Mouse (Mus musculus) embryonic facial prominence, embryonic 11.5 days (tissue): ENCODE data around the gene Rbm42. TPM values are rescaled to one million over a fixed set of nuclear protein-coding genes. Genes with fewer than 3 reads are reported as not detected.

ENCODE experiments used
- ATAC-seq: fragments of 200-750 bp; cut with Nextera tagmentation; replicated peaks from 2 replicates; pipeline ENCODE4 v1.8.0; 2017; ENCODE audit warnings: low read depth; ENCODE audit not compliant: insufficient number of reproducible peaks, low FRiP score, low TSS enrichment
- DNase-seq: peaks from one replicate; pipeline ENCODE4 v3.0.0-alpha.2; 2015; ENCODE audit warnings: low spot score
- H3K27ac ChIP-seq: fragments of 300-500 bp; sonication (generic); replicated peaks from 2 replicates; pipeline ENCODE4 v1.5.1; 2014; ENCODE audit warnings: mild to moderate bottlenecking, low read depth, low read length, control low read depth
- H3K27me3 ChIP-seq: fragments of 300-500 bp; sonication (generic); 2 replicates; pipeline ENCODE4 v1.6.1; 2014; ENCODE audit warnings: mild to moderate bottlenecking, low read length, moderate library complexity, mixed read lengths; ENCODE audit not compliant: control insufficient read depth, insufficient read depth
- H3K36me3 ChIP-seq: fragments of 300-500 bp; sonication (generic); replicated peaks from 2 replicates; pipeline ENCODE4 v1.6.1; 2014; ENCODE audit warnings: low read depth, mild to moderate bottlenecking, low read length, moderate library complexity, mixed read lengths; ENCODE audit not compliant: control insufficient read depth, insufficient read depth
- H3K4me1 ChIP-seq: fragments of 300-500 bp; sonication (generic); 2 replicates; pipeline ENCODE4 v1.6.1; 2014; ENCODE audit warnings: low read length, mixed read lengths; ENCODE audit not compliant: control insufficient read depth, insufficient read depth
- H3K4me2 ChIP-seq: fragments of 300-500 bp; sonication (generic); 2 replicates; pipeline ENCODE4 v1.6.1; 2014; ENCODE audit warnings: low read depth, mild to moderate bottlenecking, control low read depth, low read length, moderate library complexity
- H3K4me3 ChIP-seq: fragments of 300-500 bp; sonication (generic); 2 replicates; pipeline ENCODE4 v1.5.1; 2014; ENCODE audit warnings: low read depth, low read length, control low read depth
- H3K9ac ChIP-seq: fragments of 300-500 bp; sonication (generic); replicated peaks from 2 replicates; pipeline ENCODE4 v1.6.1; 2014; ENCODE audit warnings: mild to moderate bottlenecking, control low read depth, low read length
- H3K9me3 ChIP-seq: fragments of 300-500 bp; sonication (generic); replicated peaks from 2 replicates; pipeline ENCODE4 v1.6.1; 2016; ENCODE audit warnings: mild to moderate bottlenecking, low read length, inconsistent platforms, mixed read lengths; ENCODE audit not compliant: control insufficient read depth
- WGBS: fragments of 180-500 bp; shearing (Covaris S2); extraction: QIAGEN DNeasy Blood & Tissue Kit; methylation state at CpG from one replicate; pipeline ENCODE4 v1.1.7; 2014; 5-methylcytosine and 5-hydroxymethylcytosine counted together
- polyA plus RNA-seq: library from polyadenylated mRNA; unstranded; fragments of >200 nt; fragmentation: Nextera tagmentation; extraction: Ambion mirVana; gene quantifications from 2 replicates; pipeline ENCODE4 v1.2.1, GENCODE M21; 2014

Gene Rbm42
- polyA plus RNA-seq, 1 experiment from 2014 or later = 108 TPM

- Histone ChIP-seq H3K36me3 (no peaks in the 10 kb centered on the region), H3K4me3 (no peak overlapping the region), H3K9ac (no peak overlapping the region), H3K4me2 (no peak overlapping the region), H3K9me3 (no peaks in the 10 kb centered on the region), H3K27me3 (no peaks in the 10 kb centered on the region), H3K27ac (no peak overlapping the region), H3K4me1 (no peaks in the 10 kb centered on the region)
- DNase-seq (peak; percentile 28), ATAC-seq (no peak)
- 44% methylated on average over 3 of the region's 3 CpGs for WGBS
Observed at GRCm38 (mm10) chr7:30669229-30669628, 19.1 kb upstream of the Rbm42 start.

GRCm38 (mm10) chr7:30665321-30665720 lies 15.2 kb upstream of the Rbm42 start:
- Histone ChIP-seq H3K9me3 (no peaks in the 10 kb centered on the region), H3K4me2 (peak overlapping the region; percentile 76), H3K9ac (peak overlapping the region; percentile 73), H3K36me3 (peaks cover 5% of the 10 kb centered on the region), H3K27ac (no peak overlapping the region), H3K27me3 (no peaks in the 10 kb centered on the region), H3K4me1 (no peaks in the 10 kb centered on the region), H3K4me3 (peak overlapping the region; percentile 64)
- no peak for ATAC-seq
- peak; percentile 8 for DNase-seq
- 6% methylated on average over 11 of the region's 11 CpGs for WGBS

- Histone ChIP-seq H3K27ac (no peak within 1 kb of the TSS), H3K4me1 (no peaks in the 10 kb centered on the region), H3K27me3 (no peaks in the 10 kb centered on the region), H3K9ac (peak within 1 kb of the TSS; percentile 73), H3K4me2 (peak within 1 kb of the TSS; percentile 76), H3K4me3 (peak within 1 kb of the TSS; percentile 64), H3K36me3 (peaks cover 5% of the 10 kb centered on the region), H3K9me3 (no peaks in the 10 kb centered on the region)
- peak; percentile 95 for DNase-seq
- ATAC-seq = peak; percentile 87
- WGBS = under 1% methylated on average over 34 of the region's 34 CpGs
Observed at GRCm38 (mm10) chr7:30664529-30665200, 14.5 kb upstream of the Rbm42 start, which contains the start of gene Haus5. Haus5 (minus strand) TSS chr7:30664994.

GRCm38 (mm10) chr7:30639083-30639482 lies 11.0 kb downstream of the Rbm42 start:
- DNase-seq (no peak), ATAC-seq (no peak)
- H3K27ac ChIP-seq = no peak overlapping the region
- 16% methylated on average over 4 of the region's 4 CpGs for WGBS
- H3K36me3 ChIP-seq = peaks cover 11% of the 10 kb centered on the region
- no peak overlapping the region for H3K4me3 ChIP-seq
- H3K4me1 ChIP-seq = peaks cover 4% of the 10 kb centered on the region
- H3K4me2 ChIP-seq = no peak overlapping the region
- H3K9ac ChIP-seq = no peak overlapping the region
- H3K27me3 ChIP-seq = peaks cover 23% of the 10 kb centered on the region
- no peaks in the 10 kb centered on the region for H3K9me3 ChIP-seq

- Histone ChIP-seq H3K27me3 (peaks cover 41% of the 10 kb centered on the region), H3K4me2 (no peak overlapping the region), H3K9ac (no peak overlapping the region; the same call in 1 of the 2 replicates), H3K9me3 (no peaks in the 10 kb centered on the region), H3K4me3 (no peak overlapping the region), H3K36me3 (peaks cover 4% of the 10 kb centered on the region; the same call in 1 of the 2 replicates), H3K4me1 (peaks cover 4% of the 10 kb centered on the region), H3K27ac (no peak overlapping the region)
- no peak for DNase-seq
- 27% methylated on average over 11 of the region's 11 CpGs for WGBS
- no peak for ATAC-seq
Observed at GRCm38 (mm10) chr7:30636395-30636794, 13.7 kb downstream of the Rbm42 start.

GRCm38 (mm10) chr7:30635752-30636151 lies 14.4 kb downstream of the Rbm42 start, which contains the start of gene Etv2:
Etv2 (minus strand) TSS chr7:30635852.
- H3K4me1 ChIP-seq = peaks cover 4% of the 10 kb centered on the region
- H3K9ac ChIP-seq = peak within 1 kb of the TSS; percentile 27
- ATAC-seq (no peak), DNase-seq (no peak)
- 2% methylated on average over 5 of the region's 5 CpGs for WGBS
- H3K27me3 ChIP-seq = peaks cover 41% of the 10 kb centered on the region
- H3K27ac ChIP-seq = no peak within 1 kb of the TSS
- peak within 1 kb of the TSS; percentile 27 for H3K4me2 ChIP-seq
- peak within 1 kb of the TSS; percentile 16 for H3K4me3 ChIP-seq
- no peaks in the 10 kb centered on the region for H3K9me3 ChIP-seq
- no peaks in the 10 kb centered on the region for H3K36me3 ChIP-seq

GRCm38 (mm10) chr7:30634621-30635020 lies 15.5 kb downstream of the Rbm42 start:
- peak; percentile 74; the same call in 1 of the 2 replicates for ATAC-seq
- H3K4me1 ChIP-seq = peaks cover 4% of the 10 kb centered on the region

GRCm38 (mm10) chr7:30633762-30634412 lies 16.2 kb downstream of the Rbm42 start:
- no peak for ATAC-seq
- H3K9me3 ChIP-seq = no peaks in the 10 kb centered on the region
- no peak overlapping the region for H3K4me3 ChIP-seq
- H3K9ac ChIP-seq = no peak overlapping the region
- peaks cover 41% of the 10 kb centered on the region for H3K27me3 ChIP-seq
- H3K4me2 ChIP-seq = no peak overlapping the region
- H3K36me3 ChIP-seq = no peaks in the 10 kb centered on the region
- H3K4me1 ChIP-seq = peaks cover 4% of the 10 kb centered on the region
- DNase-seq = no peak
- H3K27ac ChIP-seq = no peak overlapping the region
- 7% methylated on average over 26 of the region's 27 CpGs for WGBS

More at GRCm38 (mm10) chr7:30634621-30635020, 15.5 kb downstream of the Rbm42 start:
- Histone ChIP-seq H3K27me3 (peaks cover 41% of the 10 kb centered on the region), H3K27ac (no peak overlapping the region), H3K9ac (0 out of 2 replicates have a peak overlapping the region, but pooled peaks have one; percentile 27), H3K9me3 (no peaks in the 10 kb centered on the region), H3K4me2 (peak overlapping the region; percentile 27), H3K4me3 (peak overlapping the region; percentile 16), H3K36me3 (no peaks in the 10 kb centered on the region)
- DNase-seq = peak; percentile 77
- WGBS = 1% methylated on average over 20 of the region's 20 CpGs
